ENCODE assay signal across 18 mouse cellular contexts in the genomic region with DNA sequence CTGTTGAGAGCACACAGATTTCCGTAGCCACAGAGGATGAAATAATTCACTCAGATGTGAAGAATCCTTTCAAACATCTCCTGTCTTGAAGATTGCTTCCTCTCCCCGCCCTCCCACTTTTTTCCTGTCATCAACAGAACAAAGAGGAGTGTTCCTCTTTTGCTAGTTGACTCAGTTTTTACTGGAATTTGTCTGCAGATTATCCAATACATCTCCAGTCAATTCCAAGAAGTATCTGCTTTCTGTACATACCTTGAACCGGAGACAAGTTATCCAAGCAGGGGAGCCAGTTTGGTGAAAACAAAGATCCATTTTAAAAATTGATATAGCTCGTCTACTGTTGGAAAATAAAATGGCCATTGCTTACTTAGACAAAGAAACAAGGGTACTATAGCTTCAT.
DNase-seq lines count a peak whose midpoint lies in the region; ATAC-seq lines count a peak whose summit lies in the region.
"Had no signal": no experiment of that assay in that cellular context is flagged by ENCODE, and none has a peak within 500 bp of the region (broad histone marks: within the 10 kb centered on the region; RNA-seq: fewer than 3 reads in every experiment).

No protein-coding gene starts in this region.

- no peak for ATAC-seq in neural tube, embryonic 11.5 days (ENCODE audit: insufficient read depth, low FRiP score, low TSS enrichment)
- no peak for ATAC-seq in forebrain, embryonic 13.5 days
- no peak for ATAC-seq in midbrain, embryonic 12.5 days (ENCODE audit: low FRiP score, low read depth)
- ATAC-seq: liver, embryonic 12.5 days had no signal

- 50% methylated on average over 4 of the region's 4 CpGs for WGBS in neural tube, embryonic 11.5 days
- 42% methylated on average over 4 of the region's 4 CpGs for WGBS in forebrain, embryonic 13.5 days
- WGBS in midbrain, embryonic 12.5 days: 35% methylated on average over 4 of the region's 4 CpGs
- 63% methylated on average over 4 of the region's 4 CpGs for WGBS in limb, embryonic 10.5 days

- DNase-seq in neural tube, embryonic 11.5 days (ENCODE audit: low spot score): no peak
- no peak for DNase-seq in neural tube, embryonic 10.5 days (ENCODE audit: extremely low spot score, low spot score)
- no peak for DNase-seq in testis, postnatal 10 days (ENCODE audit: low spot score)
- no peak for DNase-seq in left cerebral cortex, postnatal 36 days (ENCODE audit: low spot score in 2 of 2)
- no peak for DNase-seq in limb, embryonic 10.5 days (ENCODE audit: low spot score)
- DNase-seq: adrenal gland, postnatal 10 days; heart, postnatal 36 days; kidney, postnatal 36 days; lung, adult 2 months; lung, postnatal 36 days; right cerebral cortex, adult 18-20 months; thymus, postnatal 25 days had no signal

- intact Hi-C loops in left cerebral cortex, postnatal 36 days (cut with DNase I): no loop called here

- H3K27me3 ChIP-seq in neural tube, embryonic 11.5 days (ENCODE audit: control insufficient read depth, insufficient read depth, low read length): no peaks in the 10 kb centered on the region
- H3K27me3 ChIP-seq in forebrain, embryonic 13.5 days: no peaks in the 10 kb centered on the region
- H3K27me3 ChIP-seq in midbrain, embryonic 12.5 days: no peaks in the 10 kb centered on the region
- peaks cover 67% of the 10 kb centered on the region for H3K27me3 ChIP-seq in limb, embryonic 10.5 days (ENCODE audit: low read depth, poor library complexity, severe bottlenecking)
- H3K27me3 ChIP-seq: embryonic facial prominence, embryonic 15.5 days; heart, embryonic 12.5 days had no signal

- peaks cover 14% of the 10 kb centered on the region for H3K4me1 ChIP-seq in neural tube, embryonic 11.5 days (ENCODE audit: control insufficient read depth, insufficient read depth, low read length)
- H3K4me1 ChIP-seq in forebrain, embryonic 13.5 days: peaks cover 36% of the 10 kb centered on the region
- H3K4me1 ChIP-seq in midbrain, embryonic 12.5 days: peaks cover 32% of the 10 kb centered on the region
- H3K4me1 ChIP-seq in limb, embryonic 10.5 days: peaks cover 28% of the 10 kb centered on the region
- H3K4me1 ChIP-seq: liver, embryonic 12.5 days had no signal

- no peak overlapping the region for H3K4me2 ChIP-seq in neural tube, embryonic 11.5 days (ENCODE audit: low read depth)
- no peak overlapping the region for H3K4me2 ChIP-seq in forebrain, embryonic 13.5 days
- H3K4me2 ChIP-seq in midbrain, embryonic 12.5 days (replicated peaks): peak overlapping the region; percentile 48
- H3K4me2 ChIP-seq: embryonic facial prominence, embryonic 15.5 days; liver, embryonic 12.5 days had no signal

- H3K27ac ChIP-seq in neural tube, embryonic 11.5 days (ENCODE audit: low read depth, low read length): peak overlapping the region; percentile 86; the same call in 1 of the 2 replicates
- H3K27ac ChIP-seq in forebrain, embryonic 13.5 days: peak overlapping the region; percentile 83
- peak overlapping the region; percentile 92 for H3K27ac ChIP-seq in midbrain, embryonic 12.5 days (replicated peaks)
- no peak overlapping the region for H3K27ac ChIP-seq in limb, embryonic 10.5 days
- H3K27ac ChIP-seq: embryonic facial prominence, embryonic 15.5 days; limb, embryonic 12.5 days; liver, embryonic 12.5 days had no signal

- no peak overlapping the region for H3K9ac ChIP-seq in neural tube, embryonic 11.5 days (ENCODE audit: low read length)
- no peak overlapping the region for H3K9ac ChIP-seq in forebrain, embryonic 13.5 days
- H3K9ac ChIP-seq in midbrain, embryonic 12.5 days (replicated peaks): no peak overlapping the region
- H3K9ac ChIP-seq: embryonic facial prominence, embryonic 15.5 days; heart, embryonic 12.5 days; limb, embryonic 12.5 days; liver, embryonic 12.5 days had no signal

- H3K4me3 ChIP-seq in neural tube, embryonic 11.5 days (ENCODE audit: low read depth, low read length): no peak overlapping the region
- no peak overlapping the region for H3K4me3 ChIP-seq in forebrain, embryonic 13.5 days
- H3K4me3 ChIP-seq in midbrain, embryonic 12.5 days: no peak overlapping the region
- H3K4me3 ChIP-seq in limb, embryonic 10.5 days: no peak overlapping the region
- H3K4me3 ChIP-seq: embryonic facial prominence, embryonic 15.5 days; heart, embryonic 12.5 days; limb, embryonic 12.5 days; liver, embryonic 12.5 days had no signal

- H3K36me3 ChIP-seq in neural tube, embryonic 11.5 days (ENCODE audit: control insufficient read depth, insufficient read depth, low read length): no peaks in the 10 kb centered on the region
- H3K36me3 ChIP-seq in forebrain, embryonic 13.5 days (ENCODE audit: poor library complexity, severe bottlenecking): no peaks in the 10 kb centered on the region
- no peaks in the 10 kb centered on the region for H3K36me3 ChIP-seq in midbrain, embryonic 12.5 days
- no peaks in the 10 kb centered on the region for H3K36me3 ChIP-seq in limb, embryonic 10.5 days
- H3K36me3 ChIP-seq: embryonic facial prominence, embryonic 15.5 days; heart, embryonic 12.5 days; limb, embryonic 12.5 days; liver, embryonic 12.5 days had no signal

- H3K9me3 ChIP-seq in neural tube, embryonic 11.5 days (ENCODE audit: control insufficient read depth, low read length): no peaks in the 10 kb centered on the region
- H3K9me3 ChIP-seq in forebrain, embryonic 13.5 days (replicated peaks): no peaks in the 10 kb centered on the region
- no peaks in the 10 kb centered on the region for H3K9me3 ChIP-seq in midbrain, embryonic 12.5 days
- H3K9me3 ChIP-seq in limb, embryonic 10.5 days (replicated peaks): no peaks in the 10 kb centered on the region
- H3K9me3 ChIP-seq: embryonic facial prominence, embryonic 15.5 days; heart, embryonic 12.5 days; limb, embryonic 12.5 days; liver, embryonic 12.5 days had no signal
